Mouse (Mus musculus): ENCODE results near the gene Gm21209. TPM values are rescaled to one million over a fixed set of nuclear protein-coding genes. Genes with fewer than 3 reads are reported as not detected.
"Not testable (repeated sequence)": the region's sequence is repeated elsewhere in the genome, so short reads cannot be mapped to it uniquely, and the experiment has no call there.

Gm21209 gene
- polyA plus RNA-seq (2014; fragmentation: Nextera tagmentation; extraction: Ambion mirVana), result not detected in 2 replicates

- H3K9ac ChIP-seq (ENCODE audit: low read depth, low read length); H3K4me1 ChIP-seq (ENCODE audit: control insufficient read depth, insufficient read depth, low read length); ATAC-seq (ENCODE audit: low read depth); H3K4me3 ChIP-seq (ENCODE audit: low read depth, low read length); H3K27ac ChIP-seq (replicated peaks; ENCODE audit: low read depth, low read length); H3K36me3 ChIP-seq (ENCODE audit: control insufficient read depth, insufficient read depth, low read length); DNase-seq (ENCODE audit: low spot score); H3K4me2 ChIP-seq (ENCODE audit: low read depth, low read length); H3K27me3 ChIP-seq (replicated peaks; ENCODE audit: control insufficient read depth, insufficient read depth, low read length); H3K9me3 ChIP-seq (ENCODE audit: control insufficient read depth, low read length): not testable (repeated sequence)
- no CpG with 5 or more reads among the region's 6 CpGs for WGBS
These were observed at the start of gene Gm21209 for GRCm38 (mm10) chrY:49570856-49571255. Gene Gm21209, plus strand, starts transcription at chrY:49571156.
